Mouse (Mus musculus) stomach, postnatal 0 days (tissue): ENCODE measurements around the gene Col13a1.
A peak's percentile ranks its signal among the peaks of the same experiment; 100 is the strongest.

Source experiments
- CTCF ChIP-seq: IDR thresholded peaks from 2 replicates; pipeline ENCODE4 v1.5.1; 2016; ENCODE audit warnings: antibody characterized with exemption, low read depth, mild to moderate bottlenecking, moderate library complexity
- EP300 ChIP-seq: optimal IDR thresholded peaks from 2 replicates; pipeline ENCODE3; 2016; ENCODE audit warnings: antibody characterized with exemption

DNA sequence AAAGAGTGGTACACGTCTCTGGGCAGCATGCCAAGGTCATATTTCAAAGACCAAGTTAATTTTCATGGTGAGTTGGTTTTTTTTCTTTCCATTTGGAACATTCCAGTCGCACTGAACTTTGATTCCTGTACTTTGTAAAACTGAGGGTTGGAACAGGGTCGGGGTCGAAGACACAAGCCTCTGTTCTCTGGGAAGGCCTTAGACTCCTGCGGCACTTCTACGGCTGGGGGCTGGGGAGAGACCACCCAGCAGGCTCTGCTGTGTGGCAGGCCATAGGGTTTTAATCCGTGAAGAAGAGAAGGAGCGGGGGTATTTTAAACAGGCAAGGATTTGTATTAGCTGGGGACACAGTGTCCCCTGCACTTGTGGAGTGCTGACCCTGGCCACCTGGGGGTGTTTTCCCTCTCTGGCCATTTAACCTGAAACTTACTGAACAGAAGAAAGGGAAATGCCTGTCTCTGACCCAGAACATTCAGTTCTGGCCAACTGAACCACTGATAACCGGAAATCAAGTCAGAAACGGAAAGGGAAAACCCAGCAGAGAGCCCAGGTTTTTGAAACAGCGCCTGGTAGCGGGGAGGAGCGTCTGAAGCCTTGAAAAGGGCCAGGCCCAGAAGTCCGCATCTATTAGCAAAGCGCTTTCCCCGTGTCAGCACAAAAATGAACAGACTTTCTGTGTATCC lies 152.0 kb downstream of the Col13a1 start:
- TF ChIP-seq CTCF = peak; percentile 25
- no peak for TF ChIP-seq EP300
